Comparison of ENCODE assay signal across 14 mouse cellular contexts in genomic region chr19:6971644-6972043, GRCm38 (mm10). TPM values are rescaled to one million over a fixed set of nuclear protein-coding genes. Genes with fewer than 3 reads are reported as not detected.
DNase-seq lines count a peak whose midpoint lies in the region; ATAC-seq and TF ChIP-seq lines count a peak whose summit lies in the region.
"Had no signal": no experiment of that assay in that cellular context is flagged by ENCODE, and none has a peak within 500 bp of the region (broad histone marks: within the 10 kb centered on the region; RNA-seq: fewer than 3 reads in every experiment).

No protein-coding gene starts in this region.

- TF ChIP-seq CTCF in midbrain, postnatal 0 days (IDR thresholded peaks at IDR 0.05) = no peak
- no peak for TF ChIP-seq CTCF in small intestine, adult 2 months (IDR thresholded peaks at IDR 0.05; ENCODE audit: extremely low read depth, insufficient read length, insufficient replicate concordance, low read depth, low read length)

- H3K4me3 ChIP-seq in heart, embryonic 15.5 days = no peak overlapping the region
- H3K4me3 ChIP-seq in midbrain, embryonic 13.5 days (replicated peaks) = no peak overlapping the region
- no peak overlapping the region for H3K4me3 ChIP-seq in midbrain, postnatal 0 days (ENCODE audit: low read depth, low read length)
- H3K4me3 ChIP-seq in small intestine, adult 2 months (ENCODE audit: low read depth, low read length) = no peak overlapping the region
- H3K4me3 ChIP-seq: embryonic facial prominence, embryonic 15.5 days; hindbrain, embryonic 15.5 days had no signal

- no peak overlapping the region for H3K4me2 ChIP-seq in heart, embryonic 15.5 days
- H3K4me2 ChIP-seq in midbrain, embryonic 13.5 days (replicated peaks) = no peak overlapping the region
- no peak overlapping the region for H3K4me2 ChIP-seq in midbrain, postnatal 0 days (ENCODE audit: low read depth, low read length, poor library complexity, severe bottlenecking)
- H3K4me2 ChIP-seq: embryonic facial prominence, embryonic 15.5 days; hindbrain, embryonic 15.5 days; midbrain, embryonic 12.5 days had no signal

- no peaks in the 10 kb centered on the region for H3K9me3 ChIP-seq in heart, embryonic 15.5 days (replicated peaks)
- H3K9me3 ChIP-seq in midbrain, embryonic 13.5 days = no peaks in the 10 kb centered on the region
- no peaks in the 10 kb centered on the region for H3K9me3 ChIP-seq in midbrain, postnatal 0 days (ENCODE audit: low read length)
- H3K9me3 ChIP-seq: embryonic facial prominence, embryonic 15.5 days; hindbrain, embryonic 15.5 days; midbrain, embryonic 12.5 days had no signal

- peaks cover 49% of the 10 kb centered on the region for H3K4me1 ChIP-seq in heart, embryonic 15.5 days (replicated peaks)
- H3K4me1 ChIP-seq in midbrain, embryonic 13.5 days (replicated peaks) = peaks cover 29% of the 10 kb centered on the region
- peaks cover 5% of the 10 kb centered on the region; the same call in 1 of the 2 replicates for H3K4me1 ChIP-seq in midbrain, postnatal 0 days (ENCODE audit: insufficient read depth, low read length)
- peaks cover 26% of the 10 kb centered on the region for H3K4me1 ChIP-seq in small intestine, adult 2 months (ENCODE audit: control insufficient read depth, insufficient read depth, insufficient read length, low read length)

- DNase-seq in heart, adult 9 months (ENCODE audit: low spot score in 2 of 2) = no peak
- DNase-seq in midbrain, postnatal 0 days (ENCODE audit: low spot score) = no peak
- DNase-seq in embryo, embryonic 11 days = peak; percentile 27
- no peak for DNase-seq in spleen, adult 18-20 months
- DNase-seq: adrenal gland, adult 8-10 months; layer of hippocampus, adult 9-11 months; thymus, postnatal 25 days had no signal

- no peaks in the 10 kb centered on the region for H3K27me3 ChIP-seq in heart, embryonic 15.5 days
- H3K27me3 ChIP-seq in midbrain, embryonic 13.5 days = peaks cover 40% of the 10 kb centered on the region
- peaks cover 11% of the 10 kb centered on the region for H3K27me3 ChIP-seq in midbrain, postnatal 0 days (ENCODE audit: insufficient read depth, low read length)
- H3K27me3 ChIP-seq in small intestine, adult 2 months (ENCODE audit: control insufficient read depth, insufficient read depth, low read length) = no peaks in the 10 kb centered on the region
- H3K27me3 ChIP-seq: embryonic facial prominence, embryonic 15.5 days had no signal

- peak overlapping the region; percentile 28; the same call in 1 of the 2 replicates for H3K27ac ChIP-seq in heart, embryonic 15.5 days
- H3K27ac ChIP-seq in midbrain, embryonic 13.5 days = no peak overlapping the region
- H3K27ac ChIP-seq in midbrain, postnatal 0 days (ENCODE audit: low read depth, low read length) = no peak overlapping the region
- peak overlapping the region; percentile 84; the same call in 1 of the 2 replicates for H3K27ac ChIP-seq in small intestine, adult 2 months (ENCODE audit: insufficient read depth, low read depth, low read length)
- H3K27ac ChIP-seq: embryonic facial prominence, embryonic 15.5 days; hindbrain, embryonic 15.5 days; midbrain, embryonic 12.5 days had no signal

- H3K9ac ChIP-seq in heart, embryonic 15.5 days = no peak overlapping the region
- 0 out of 2 replicates have a peak overlapping the region, but pooled peaks have one; percentile 14 for H3K9ac ChIP-seq in midbrain, embryonic 13.5 days (replicated peaks)
- no peak overlapping the region for H3K9ac ChIP-seq in midbrain, postnatal 0 days (replicated peaks; ENCODE audit: low read length, poor library complexity, severe bottlenecking)
- H3K9ac ChIP-seq: embryonic facial prominence, embryonic 15.5 days; hindbrain, embryonic 15.5 days; midbrain, embryonic 12.5 days had no signal

- H3K36me3 ChIP-seq in heart, embryonic 15.5 days = peaks cover 3% of the 10 kb centered on the region; the same call in 1 of the 2 replicates
- H3K36me3 ChIP-seq in midbrain, embryonic 13.5 days = peaks cover 2% of the 10 kb centered on the region
- H3K36me3 ChIP-seq in midbrain, postnatal 0 days (ENCODE audit: insufficient read depth, low read length) = no peaks in the 10 kb centered on the region
- H3K36me3 ChIP-seq in small intestine, adult 2 months (ENCODE audit: control insufficient read depth, insufficient read depth, low read length) = peaks cover 3% of the 10 kb centered on the region
- H3K36me3 ChIP-seq: hindbrain, embryonic 15.5 days had no signal

- no peak for ATAC-seq in heart, embryonic 15.5 days (replicated peaks; ENCODE audit: insufficient number of reproducible peaks, insufficient read depth, low FRiP score, low read depth)
- no peak for ATAC-seq in midbrain, embryonic 13.5 days
- ATAC-seq in midbrain, postnatal 0 days (ENCODE audit: low FRiP score) = no peak
- no peak for ATAC-seq in inflammation-experienced regulatory T-cells, adult 6 months

- WGBS in heart, embryonic 15.5 days = 37% methylated on average over 6 of the region's 6 CpGs
- 59% methylated on average over 6 of the region's 6 CpGs for WGBS in midbrain, embryonic 13.5 days
- WGBS in midbrain, postnatal 0 days = 54% methylated on average over 6 of the region's 6 CpGs
- WGBS in small intestine, adult 2 months = 41% methylated on average over 6 of the region's 6 CpGs

- TF ChIP-seq POLR2A in small intestine, adult 2 months (IDR thresholded peaks at IDR 0.05; ENCODE audit: low read depth, low read length) = no peak

RNA-seq across cellular contexts. Expression of gene Ppp1r14b, which starts 3.1 kb away (rescaled TPM):
- polyA plus RNA-seq in heart, embryonic 15.5 days (2015; fragmentation: Nextera tagmentation; extraction: Ambion mirVana) = 136 and 138 TPM in 2 replicates
- 116 and 151 TPM in 2 replicates for polyA plus RNA-seq in midbrain, embryonic 13.5 days (2015; fragmentation: Nextera tagmentation; extraction: Ambion mirVana)
- total RNA-seq in midbrain, postnatal 0 days (2014; rRNA removed) = 137 and 150 TPM in 2 replicates
- 143 and 144 TPM in 2 replicates for polyA plus RNA-seq in midbrain, postnatal 0 days (2015; fragmentation: Nextera tagmentation; extraction: Ambion mirVana)
- 44.2 and 100 TPM in 2 replicates for polyA plus RNA-seq in small intestine, adult 2 months (2012; rRNA removed)
- 10 to 100 TPM; 18.2 to 35.2 (median 29.7) TPM for polyA plus RNA-seq in inflammation-experienced regulatory T-cells, adult 6 months (2017; shearing (Covaris generic))

RNA-seq across cellular contexts. Expression of gene Plcb3, which starts 4.6 kb away (rescaled TPM):
- polyA plus RNA-seq in heart, embryonic 15.5 days (2015; fragmentation: Nextera tagmentation; extraction: Ambion mirVana) = 16.4 and 25.3 TPM in 2 replicates
- polyA plus RNA-seq in midbrain, embryonic 13.5 days (2015; fragmentation: Nextera tagmentation; extraction: Ambion mirVana) = 9.6 and 11.6 TPM in 2 replicates
- total RNA-seq in midbrain, postnatal 0 days (2014; rRNA removed) = 14.7 and 16.6 TPM in 2 replicates
- polyA plus RNA-seq in midbrain, postnatal 0 days (2015; fragmentation: Nextera tagmentation; extraction: Ambion mirVana) = 9.5 and 9.8 TPM in 2 replicates
- 200 and 595 TPM in 2 replicates for polyA plus RNA-seq in small intestine, adult 2 months (2012; rRNA removed)
- 1 to 10 TPM; 2.8 to 4.3 (median 3.6) TPM for polyA plus RNA-seq in inflammation-experienced regulatory T-cells, adult 6 months (2017; shearing (Covaris generic))

RNA-seq across cellular contexts. Expression of gene Fkbp2, which starts 8.7 kb away (rescaled TPM):
- 77.0 and 91.2 TPM in 2 replicates for polyA plus RNA-seq in heart, embryonic 15.5 days (2015; fragmentation: Nextera tagmentation; extraction: Ambion mirVana)
- polyA plus RNA-seq in midbrain, embryonic 13.5 days (2015; fragmentation: Nextera tagmentation; extraction: Ambion mirVana) = 88.5 and 100 TPM in 2 replicates
- 24.9 and 29.3 TPM in 2 replicates for total RNA-seq in midbrain, postnatal 0 days (2014; rRNA removed)
- 149 and 155 TPM in 2 replicates for polyA plus RNA-seq in midbrain, postnatal 0 days (2015; fragmentation: Nextera tagmentation; extraction: Ambion mirVana)
- polyA plus RNA-seq in small intestine, adult 2 months (2012; rRNA removed) = 23.0 and 47.9 TPM in 2 replicates
- 100 to 1,000 TPM in 1 of 3 experiments, 10 to 100 TPM in 2; 44.0 to 102 (median 47.1) TPM for polyA plus RNA-seq in inflammation-experienced regulatory T-cells, adult 6 months (2017; shearing (Covaris generic))

RNA-seq across cellular contexts. Expression of gene Vegfb, which starts 15.8 kb away (rescaled TPM):
- polyA plus RNA-seq in heart, embryonic 15.5 days (2015; fragmentation: Nextera tagmentation; extraction: Ambion mirVana) = 133 and 149 TPM in 2 replicates
- 23.2 and 28.3 TPM in 2 replicates for polyA plus RNA-seq in midbrain, embryonic 13.5 days (2015; fragmentation: Nextera tagmentation; extraction: Ambion mirVana)
- total RNA-seq in midbrain, postnatal 0 days (2014; rRNA removed) = 33.1 and 44.4 TPM in 2 replicates
- polyA plus RNA-seq in midbrain, postnatal 0 days (2015; fragmentation: Nextera tagmentation; extraction: Ambion mirVana) = 77.7 and 83.2 TPM in 2 replicates
- polyA plus RNA-seq in small intestine, adult 2 months (2012; rRNA removed) = 19.8 and 20.4 TPM in 2 replicates
- 1 to 10 TPM; 2.5 to 3.6 (median 3.5) TPM for polyA plus RNA-seq in inflammation-experienced regulatory T-cells, adult 6 months (2017; shearing (Covaris generic))

RNA-seq across cellular contexts. Expression of gene Dnajc4, which starts 20.7 kb away (rescaled TPM):
- 37.9 and 39.1 TPM in 2 replicates for polyA plus RNA-seq in heart, embryonic 15.5 days (2015; fragmentation: Nextera tagmentation; extraction: Ambion mirVana)
- 24.2 and 25.4 TPM in 2 replicates for polyA plus RNA-seq in midbrain, embryonic 13.5 days (2015; fragmentation: Nextera tagmentation; extraction: Ambion mirVana)
- total RNA-seq in midbrain, postnatal 0 days (2014; rRNA removed) = 14.9 and 31.2 TPM in 2 replicates
- 21.6 and 25.7 TPM in 2 replicates for polyA plus RNA-seq in midbrain, postnatal 0 days (2015; fragmentation: Nextera tagmentation; extraction: Ambion mirVana)
- 34.1 and 53.4 TPM in 2 replicates for polyA plus RNA-seq in small intestine, adult 2 months (2012; rRNA removed)
- polyA plus RNA-seq in inflammation-experienced regulatory T-cells, adult 6 months (2017; shearing (Covaris generic)) = 10 to 100 TPM; 34.1 to 59.7 (median 59.0) TPM

Comparison
In these comparisons a context has a peak if more than half of its experiments do, and no peak if none do; other contexts are left out.
1. H3K27ac ChIP-seq: peak in heart, embryonic 15.5 days (single experiment) and small intestine, adult 2 months (single experiment); none in midbrain, embryonic 13.5 days (single experiment) and midbrain, postnatal 0 days (single experiment).